Mouse (Mus musculus) sigmoid colon, adult 10 weeks (tissue): ENCODE data around the gene Terb1. TPM values are rescaled to one million over a fixed set of nuclear protein-coding genes. Genes with fewer than 3 reads are reported as not detected.

ENCODE experiments used
- polyA plus RNA-seq: library from polyadenylated mRNA; stranded (reverse); fragments of 350-450 nt; fragmentation: Illumina TruSeq; extraction: RNeasy Lipid Tissue Mini Kit (QIAGEN cat#74804); gene quantifications from one replicate; pipeline ENCODE4 v1.2.3, GENCODE M21; 2014; ENCODE audit warnings: low read depth, low replicate concordance

Gene Terb1
- polyA plus RNA-seq = 1.2 TPM

DNA sequence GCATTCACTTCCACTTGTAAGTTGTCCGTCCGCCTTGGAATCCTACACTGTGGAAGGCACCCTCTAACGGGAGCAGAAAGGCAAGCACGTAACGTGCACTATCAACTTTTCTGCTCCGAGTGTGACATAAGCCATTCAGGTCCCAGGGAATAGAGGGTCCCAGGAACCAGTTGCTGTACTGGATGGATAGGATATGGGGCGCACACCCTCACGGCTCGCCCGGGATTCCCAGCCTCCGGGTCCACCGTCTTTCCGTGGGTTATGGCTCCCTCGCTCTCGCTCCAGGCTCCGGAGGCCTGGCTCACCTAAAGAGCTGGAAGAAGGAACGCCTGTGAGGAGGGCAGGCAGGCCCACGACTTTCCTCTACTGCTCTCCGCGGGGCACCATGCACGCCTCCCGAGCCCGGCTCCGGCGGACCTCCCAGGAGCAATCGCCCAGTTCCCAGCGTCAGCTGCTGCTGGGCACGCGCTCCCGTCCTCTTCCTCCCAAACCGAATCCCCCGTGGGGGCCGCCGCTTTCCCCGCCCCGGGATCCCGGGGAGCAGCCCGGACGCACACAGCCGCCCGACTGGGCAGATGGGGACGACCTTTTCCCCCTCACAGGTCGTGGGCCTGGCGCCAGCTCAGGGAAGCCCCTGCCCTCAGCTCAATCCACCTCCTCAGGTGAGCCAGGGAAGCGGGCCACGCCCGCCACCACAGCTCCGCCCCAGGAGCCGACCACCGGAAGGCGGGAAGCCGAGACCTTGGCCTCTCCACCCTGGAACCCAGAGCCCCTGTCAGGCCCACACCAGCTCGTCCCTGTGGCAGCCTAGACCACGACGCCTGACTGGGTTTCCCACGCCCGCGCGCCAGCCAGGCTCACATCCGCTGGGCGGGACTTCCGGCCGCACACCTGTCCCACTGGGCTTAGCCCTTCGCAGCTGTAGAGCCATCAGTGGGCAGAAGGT lies at the start of gene Terb1:
Gene Terb1, minus strand, starts transcription at position 850 of the 946 bp plus-strand sequence.

DNA sequence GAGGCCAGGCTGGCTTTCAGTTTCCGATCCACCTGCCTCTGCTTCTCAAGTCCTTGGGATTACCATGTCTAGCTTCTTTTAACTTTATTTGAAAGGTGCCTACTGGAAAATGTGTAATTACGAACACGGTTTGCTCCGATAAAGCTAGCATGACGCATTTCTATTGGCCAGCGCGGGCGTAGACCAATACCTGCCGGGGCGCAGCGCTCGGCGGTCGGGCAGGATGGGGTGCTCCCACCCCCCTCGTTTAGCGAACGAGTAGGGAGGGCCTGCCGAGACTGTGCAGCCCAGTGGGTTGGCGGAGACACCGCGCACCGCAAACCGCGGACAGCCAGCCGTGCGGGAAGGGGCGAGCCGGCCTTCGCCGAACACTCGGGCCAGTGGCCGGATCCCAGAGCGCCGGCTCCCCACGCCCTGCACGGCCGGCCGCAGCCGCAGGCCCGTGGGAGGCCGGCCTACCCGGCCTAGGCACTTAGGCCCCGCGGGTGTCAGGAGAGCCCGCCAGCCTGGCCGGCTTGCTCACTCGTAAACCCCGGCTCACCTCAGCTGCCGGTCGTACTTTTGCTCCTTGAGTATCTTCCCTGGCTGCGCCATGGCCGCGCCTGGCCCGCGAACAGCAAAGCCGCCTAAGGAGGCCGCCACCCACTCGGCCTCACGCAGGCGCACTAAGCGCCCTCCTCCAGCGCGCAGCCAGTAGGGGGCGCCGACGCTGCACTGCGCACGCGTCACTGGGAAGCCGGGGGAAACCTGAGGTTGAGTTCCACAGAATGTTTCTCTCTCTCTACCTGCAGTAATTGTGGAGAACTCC lies 24.5 kb upstream of the Terb1 start, which contains the start of the genes Nae1 and Car7:
Gene Nae1, minus strand, starts transcription at position 667 of the 808 bp plus-strand sequence.
Gene Car7, plus strand, starts transcription at position 719 of the 808 bp plus-strand sequence.

DNA sequence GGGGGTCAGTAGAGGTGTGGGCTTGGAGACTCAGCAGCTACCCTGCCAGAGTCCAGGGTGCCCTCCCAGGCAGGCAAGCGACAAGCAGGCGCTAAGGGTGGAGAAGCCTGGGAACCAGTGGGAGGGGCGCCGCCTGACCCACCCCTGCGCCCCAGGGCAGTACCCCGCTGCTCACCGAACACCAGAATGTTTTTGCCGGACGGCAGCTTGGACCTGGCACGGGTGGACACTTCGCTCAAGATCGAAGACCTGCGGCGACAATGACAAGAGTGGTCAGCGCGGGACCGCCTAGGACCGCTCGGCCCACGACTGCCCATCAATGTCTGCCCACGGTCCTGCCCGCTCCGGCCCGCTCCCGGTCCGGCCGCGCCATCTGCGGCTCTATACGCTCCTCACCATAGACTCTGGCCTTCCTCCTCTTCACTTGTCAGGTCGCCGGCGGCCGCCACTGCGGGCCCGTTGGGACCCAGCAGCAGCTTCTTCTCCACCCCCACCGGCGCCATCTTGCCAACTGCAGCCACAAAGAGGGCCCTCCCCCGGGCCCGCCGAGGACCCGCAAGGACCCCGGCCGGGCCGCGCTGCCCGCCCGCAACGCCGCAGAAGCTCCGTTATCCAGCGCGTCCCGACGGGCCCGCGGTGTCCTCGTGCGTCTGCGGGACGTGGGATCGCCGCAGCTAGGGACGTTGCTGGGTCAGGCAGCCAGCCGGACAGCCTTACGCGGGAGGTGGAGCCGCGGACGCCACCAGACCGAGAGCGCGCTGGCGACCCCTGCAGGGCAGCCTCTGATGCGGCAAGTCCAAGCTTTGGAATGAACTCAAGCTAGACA lies 67.2 kb downstream of the Terb1 start, which contains the start of gene Dync1li2:
Gene Dync1li2, minus strand, starts transcription at position 749 of the 826 bp plus-strand sequence.

Other genes with a start within 250 kb of the Terb1 start
- not detected for gene Cmtm2a, start 216.7 kb downstream of the Terb1 start, polyA plus RNA-seq
- not detected for gene Gm45711, start 199.8 kb downstream of the Terb1 start, polyA plus RNA-seq
- gene Cmtm1, start 199.8 kb downstream of the Terb1 start, polyA plus RNA-seq = not detected
- not detected for gene Gm11020, start 188.3 kb downstream of the Terb1 start, polyA plus RNA-seq
- not detected for gene Cmtm2b, start 187.7 kb downstream of the Terb1 start, polyA plus RNA-seq
- gene Cmtm3, start 170.5 kb downstream of the Terb1 start, polyA plus RNA-seq = 7.3 TPM
- gene Cmtm4, start 114.1 kb downstream of the Terb1 start, polyA plus RNA-seq = 145 TPM
- gene Dync1li2, start 66.9 kb downstream of the Terb1 start, polyA plus RNA-seq = 172 TPM
- 316 TPM for gene Nae1, start 24.7 kb upstream of the Terb1 start, polyA plus RNA-seq
- 0.66 TPM for gene Car7, start 24.8 kb upstream of the Terb1 start, polyA plus RNA-seq
- 34.7 TPM for gene Pdp2, start 81.5 kb upstream of the Terb1 start, polyA plus RNA-seq
- gene Cdh16, start 114.5 kb upstream of the Terb1 start, polyA plus RNA-seq = not detected
- gene Rrad, start 121.4 kb upstream of the Terb1 start, polyA plus RNA-seq = 0.28 TPM
- 2.9 TPM for gene Ciao2b, start 132.1 kb upstream of the Terb1 start, polyA plus RNA-seq
- gene Ces2a, start 224.1 kb upstream of the Terb1 start, polyA plus RNA-seq = 65.7 TPM